Mouse (Mus musculus) heart, embryonic 16.5 days (tissue): ENCODE measurements around the gene Arhgap8. TPM values are rescaled to one million over a fixed set of nuclear protein-coding genes. Genes with fewer than 3 reads are reported as not detected.

ENCODE experiments used
- ATAC-seq: fragments of 200-750 bp; cut with Nextera tagmentation; replicated peaks from 2 replicates; pipeline ENCODE4 v1.8.0; 2017; ENCODE audit warnings: moderate number of reproducible peaks; ENCODE audit not compliant: insufficient read depth, low FRiP score; ENCODE audit errors: extremely low read depth
- H3K27ac ChIP-seq: fragments of 300-500 bp; sonication (generic); 2 replicates; pipeline ENCODE4 v1.5.1; 2014; ENCODE audit warnings: mild to moderate bottlenecking, low read length, control low read depth, moderate library complexity
- H3K27me3 ChIP-seq: fragments of 300-500 bp; sonication (generic); 2 replicates; pipeline ENCODE4 v1.6.1; 2014; ENCODE audit warnings: low read length, mixed read lengths; ENCODE audit not compliant: control insufficient read depth, insufficient read depth
- H3K36me3 ChIP-seq: fragments of 300-500 bp; sonication (generic); 2 replicates; pipeline ENCODE4 v1.6.1; 2014; ENCODE audit not compliant: control insufficient read depth, insufficient read depth
- H3K4me1 ChIP-seq: fragments of 300-500 bp; sonication (generic); 2 replicates; pipeline ENCODE4 v1.6.1; 2014; ENCODE audit warnings: low read length, mixed read lengths; ENCODE audit not compliant: control insufficient read depth, insufficient read depth
- H3K4me2 ChIP-seq: fragments of 300-500 bp; sonication (generic); 2 replicates; pipeline ENCODE4 v1.6.1; 2014; ENCODE audit warnings: low read depth, mild to moderate bottlenecking, control low read depth, low read length
- H3K4me3 ChIP-seq: fragments of 300-500 bp; sonication (generic); 2 replicates; pipeline ENCODE4 v1.5.1; 2014; ENCODE audit warnings: mild to moderate bottlenecking, control low read depth, low read length
- H3K9ac ChIP-seq: fragments of 300-500 bp; sonication (generic); 2 replicates; pipeline ENCODE4 v1.6.1; 2014; ENCODE audit warnings: low read length, control low read depth
- H3K9me3 ChIP-seq: fragments of 300-500 bp; sonication (generic); replicated peaks from 2 replicates; pipeline ENCODE4 v1.6.1; 2016; ENCODE audit warnings: low read length; ENCODE audit not compliant: control insufficient read depth
- WGBS: fragments of 180-500 bp; shearing (Covaris S2); extraction: QIAGEN DNeasy Blood & Tissue Kit; methylation state at CpG from one replicate; pipeline ENCODE4 v1.1.7; 2014; 5-methylcytosine and 5-hydroxymethylcytosine counted together
- polyA plus RNA-seq: library from polyadenylated mRNA; unstranded; fragments of >200 nt; fragmentation: Nextera tagmentation; extraction: Ambion mirVana; gene quantifications from 2 replicates; pipeline ENCODE4 v1.2.1, GENCODE M21; 2015

The Arhgap8 gene
- polyA plus RNA-seq, 1 experiment from 2014 or later = 10.1 TPM

DNA sequence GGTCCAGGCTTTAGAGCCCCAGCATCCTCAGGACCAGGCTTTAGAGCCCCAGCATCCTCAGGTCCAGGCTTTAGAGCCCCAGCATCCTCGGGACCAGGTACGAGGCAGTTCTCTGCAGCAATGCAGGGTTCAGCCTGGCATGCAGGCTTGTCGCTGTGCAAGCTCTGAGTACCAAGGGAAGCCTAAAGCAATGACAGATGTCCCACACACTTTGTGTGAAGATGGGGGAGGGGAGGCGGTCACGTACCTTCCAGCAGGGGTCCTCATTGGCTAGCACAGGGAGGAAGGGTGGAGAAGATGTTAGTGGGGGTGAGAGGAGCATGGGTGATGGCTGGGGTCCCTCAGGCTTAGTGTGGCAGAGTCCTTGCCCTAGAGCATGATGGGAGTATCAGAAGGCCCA is 73.8 kb downstream of the Arhgap8 start:
- WGBS = 60% methylated on average over 5 of the region's 5 CpGs
- Histone ChIP-seq H3K4me2 (no peak overlapping the region), H3K27me3 (no peaks in the 10 kb centered on the region), H3K27ac (no peak overlapping the region), H3K4me3 (no peak overlapping the region), H3K9ac (no peak overlapping the region), H3K9me3 (no peaks in the 10 kb centered on the region), H3K36me3 (no peaks in the 10 kb centered on the region), H3K4me1 (no peaks in the 10 kb centered on the region)
- ATAC-seq = no peak

GRCm38 (mm10) chr15:84800132-84800531 is 80.3 kb downstream of the Arhgap8 start:
- Histone ChIP-seq H3K9me3 (no peaks in the 10 kb centered on the region), H3K4me3 (no peak overlapping the region), H3K9ac (no peak overlapping the region), H3K4me1 (no peaks in the 10 kb centered on the region), H3K4me2 (no peak overlapping the region), H3K27me3 (no peaks in the 10 kb centered on the region), H3K36me3 (no peaks in the 10 kb centered on the region), H3K27ac (no peak overlapping the region)
- ATAC-seq = no peak
- WGBS = 76% methylated on average over 5 of the region's 5 CpGs

GRCm38 (mm10) chr15:84803685-84804084 is 83.8 kb downstream of the Arhgap8 start:
- H3K4me3 ChIP-seq = no peak overlapping the region
- no peak for ATAC-seq
- WGBS = 48% methylated on average over 3 of the region's 3 CpGs

GRCm38 (mm10) chr15:84809275-84809952 is 89.6 kb downstream of the Arhgap8 start:
- Histone ChIP-seq H3K9ac (no peak overlapping the region), H3K27ac (no peak overlapping the region), H3K36me3 (no peaks in the 10 kb centered on the region), H3K9me3 (no peaks in the 10 kb centered on the region), H3K4me1 (no peaks in the 10 kb centered on the region), H3K4me2 (no peak overlapping the region), H3K27me3 (no peaks in the 10 kb centered on the region), H3K4me3 (no peak overlapping the region)
- ATAC-seq = no peak
- WGBS = 66% methylated on average over 21 of the region's 21 CpGs

More at GRCm38 (mm10) chr15:84803685-84804084, 83.8 kb downstream of the Arhgap8 start:
- no peaks in the 10 kb centered on the region for H3K36me3 ChIP-seq
- no peaks in the 10 kb centered on the region for H3K9me3 ChIP-seq
- H3K27me3 ChIP-seq = no peaks in the 10 kb centered on the region
- H3K4me1 ChIP-seq = no peaks in the 10 kb centered on the region
- no peak overlapping the region for H3K9ac ChIP-seq
- H3K4me2 ChIP-seq = no peak overlapping the region
- H3K27ac ChIP-seq = no peak overlapping the region

GRCm38 (mm10) chr15:84811126-84811525 is 91.3 kb downstream of the Arhgap8 start:
- H3K27me3 ChIP-seq = no peaks in the 10 kb centered on the region
- H3K4me1 ChIP-seq = no peaks in the 10 kb centered on the region
- no peak overlapping the region for H3K4me3 ChIP-seq
- WGBS = 62% methylated on average over 5 of the region's 5 CpGs
- no peak for ATAC-seq
- H3K27ac ChIP-seq = no peak overlapping the region
- no peak overlapping the region for H3K4me2 ChIP-seq
- no peaks in the 10 kb centered on the region for H3K9me3 ChIP-seq
- H3K9ac ChIP-seq = no peak overlapping the region
- H3K36me3 ChIP-seq = no peaks in the 10 kb centered on the region

GRCm38 (mm10) chr15:84812831-84813357 is 93.0 kb downstream of the Arhgap8 start:
- Histone ChIP-seq H3K4me1 (no peaks in the 10 kb centered on the region), H3K27ac (no peak overlapping the region), H3K4me3 (no peak overlapping the region), H3K4me2 (no peak overlapping the region), H3K9me3 (no peaks in the 10 kb centered on the region), H3K9ac (no peak overlapping the region), H3K36me3 (no peaks in the 10 kb centered on the region), H3K27me3 (no peaks in the 10 kb centered on the region)
- WGBS = 82% methylated on average over 11 of the region's 11 CpGs
- ATAC-seq = no peak

GRCm38 (mm10) chr15:84815171-84815570 is 95.3 kb downstream of the Arhgap8 start:
- no peak for ATAC-seq
- WGBS = 58% methylated on average over 4 of the region's 4 CpGs

DNA sequence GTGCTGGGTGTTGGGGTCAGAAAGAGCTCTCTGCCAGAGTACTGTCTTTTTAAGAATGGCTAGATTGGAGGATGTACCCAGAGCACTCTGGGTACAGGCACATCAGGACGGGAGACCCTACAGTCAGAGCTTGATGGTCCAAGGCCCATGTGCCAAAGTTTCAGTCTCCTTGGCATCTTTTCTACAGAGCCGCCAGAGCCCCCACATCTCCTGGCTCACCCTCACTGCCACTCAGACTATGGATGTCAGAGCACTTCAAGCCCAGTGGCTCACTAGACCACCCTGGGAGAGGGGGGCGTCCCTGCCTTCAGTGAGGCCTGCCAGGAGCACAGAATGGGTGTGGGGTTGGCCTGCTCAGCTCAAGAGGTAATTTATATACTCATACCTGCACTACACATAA is 97.7 kb downstream of the Arhgap8 start:
- Histone ChIP-seq H3K27me3 (no peaks in the 10 kb centered on the region), H3K4me2 (no peak overlapping the region), H3K4me3 (no peak overlapping the region), H3K9me3 (0 out of 2 replicates have a peak, but pooled peaks cover 2% of the 10 kb centered on the region), H3K4me1 (no peaks in the 10 kb centered on the region), H3K27ac (no peak overlapping the region), H3K9ac (no peak overlapping the region), H3K36me3 (no peaks in the 10 kb centered on the region)
- ATAC-seq = no peak
- WGBS = 78% methylated on average over 3 of the region's 3 CpGs

More at GRCm38 (mm10) chr15:84815171-84815570, 95.3 kb downstream of the Arhgap8 start:
- Histone ChIP-seq H3K4me3 (no peak overlapping the region), H3K36me3 (no peaks in the 10 kb centered on the region), H3K4me2 (no peak overlapping the region), H3K27me3 (no peaks in the 10 kb centered on the region), H3K27ac (no peak overlapping the region), H3K9ac (no peak overlapping the region), H3K9me3 (no peaks in the 10 kb centered on the region), H3K4me1 (no peaks in the 10 kb centered on the region)

DNA sequence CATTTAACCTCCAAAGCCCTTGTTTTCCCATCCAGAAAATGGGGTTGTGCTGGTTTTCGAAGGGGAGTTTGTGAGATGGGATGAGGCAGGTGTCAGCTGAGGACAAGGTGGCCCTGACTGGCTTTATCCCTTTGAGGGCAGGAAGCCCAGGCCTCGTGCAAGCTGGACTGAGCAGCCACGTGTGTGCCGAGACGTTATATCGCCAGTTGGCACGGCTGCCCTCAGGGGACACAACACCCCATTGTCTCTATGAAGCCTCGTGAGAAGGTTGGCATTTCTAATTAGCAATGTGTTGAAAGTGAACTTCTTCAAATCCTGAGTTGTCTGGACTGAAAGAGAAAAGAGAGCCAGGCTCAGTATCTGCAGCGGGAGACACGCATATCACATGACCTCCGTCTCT is 98.4 kb downstream of the Arhgap8 start:
- no peak overlapping the region for H3K4me3 ChIP-seq
- ATAC-seq = no peak
- 77% methylated on average over 11 of the region's 11 CpGs for WGBS
- no peak overlapping the region for H3K9ac ChIP-seq
- no peaks in the 10 kb centered on the region for H3K27me3 ChIP-seq
- H3K9me3 ChIP-seq = 0 out of 2 replicates have a peak, but pooled peaks cover 4% of the 10 kb centered on the region
- H3K4me2 ChIP-seq = no peak overlapping the region
- H3K27ac ChIP-seq = no peak overlapping the region
- no peaks in the 10 kb centered on the region for H3K4me1 ChIP-seq
- no peaks in the 10 kb centered on the region for H3K36me3 ChIP-seq
